Mouse (Mus musculus): ENCODE results near the gene Hspb2.
A peak's percentile ranks its signal among the peaks of the same experiment; 100 is the strongest.

Hspb2 gene

GRCm38 (mm10) chr9:50752054-50752602 lies at the start of gene Hspb2:
Hspb2 (minus strand) TSS chr9:50752354.
- no peak for DNase-seq (ENCODE audit: low read depth, low spot score)

GRCm38 (mm10) chr9:50800985-50801384 lies 48.8 kb upstream of the Hspb2 start:
- DNase-seq (ENCODE audit: low read depth, low spot score) = peak; percentile 10

DNA sequence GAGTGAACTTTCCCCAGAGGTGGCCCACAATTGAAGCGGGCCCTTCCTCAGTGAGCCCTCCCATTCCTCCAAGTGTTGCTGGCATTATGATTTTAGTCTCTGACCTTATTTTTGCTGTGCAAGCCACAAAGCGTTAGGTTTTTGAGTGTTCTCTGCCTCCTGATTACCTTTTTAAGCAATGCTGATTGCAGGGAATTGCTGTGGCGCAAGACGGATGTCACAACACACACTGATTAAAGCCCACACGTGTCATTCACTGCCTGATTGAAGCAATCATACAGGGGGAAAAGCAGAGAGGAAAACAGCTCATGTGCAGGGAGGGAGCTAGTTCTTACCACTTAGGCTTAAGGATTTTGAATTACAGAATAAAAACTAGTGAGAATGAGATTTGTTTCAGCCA lies 46.2 kb upstream of the Hspb2 start:
- no peak for DNase-seq (ENCODE audit: low read depth, low spot score)

DNA sequence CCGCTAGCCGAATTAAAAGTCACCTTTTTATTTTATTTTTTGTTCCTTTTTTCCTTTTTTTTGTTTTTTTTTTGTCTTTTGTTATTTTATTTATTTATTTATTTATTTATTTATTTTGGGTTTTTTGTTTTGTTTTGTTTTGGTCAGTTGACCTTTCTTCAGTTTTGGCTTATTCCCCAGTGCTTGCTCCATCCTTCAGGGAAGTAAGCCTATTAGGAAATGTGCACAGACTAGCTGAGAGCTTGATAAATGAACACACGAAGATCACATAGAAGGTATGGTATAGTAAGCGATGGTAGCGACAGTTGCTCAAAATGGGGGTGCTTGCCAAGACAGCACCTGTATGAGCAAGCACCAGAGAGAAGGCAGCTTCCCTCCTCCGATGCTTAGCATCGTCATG lies 45.5 kb upstream of the Hspb2 start:
- DNase-seq (ENCODE audit: low read depth, low spot score) = no peak

DNA sequence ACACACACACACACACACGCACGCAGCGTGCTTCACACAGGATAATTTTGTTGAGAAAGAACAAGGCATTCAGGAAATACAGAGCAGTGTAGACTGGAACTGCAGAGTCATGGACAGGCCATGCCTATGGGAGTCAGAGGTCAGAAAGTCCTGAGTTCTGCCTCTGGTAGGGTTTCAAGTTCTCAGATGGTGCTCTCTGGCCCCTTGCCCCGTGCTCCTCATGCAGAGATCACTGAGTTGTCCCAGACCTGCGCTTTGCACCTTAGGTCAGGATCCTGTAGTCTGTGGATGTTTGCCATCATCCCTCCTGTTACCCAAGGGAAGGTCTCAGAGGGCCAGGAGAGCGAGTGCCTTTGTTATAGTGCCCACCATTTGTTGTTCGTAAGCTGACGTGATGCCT lies 44.6 kb upstream of the Hspb2 start:
- DNase-seq (ENCODE audit: low read depth, low spot score) = no peak

GRCm38 (mm10) chr9:50795266-50795665 lies 43.1 kb upstream of the Hspb2 start:
- no peak for DNase-seq (ENCODE audit: low read depth, low spot score)

DNA sequence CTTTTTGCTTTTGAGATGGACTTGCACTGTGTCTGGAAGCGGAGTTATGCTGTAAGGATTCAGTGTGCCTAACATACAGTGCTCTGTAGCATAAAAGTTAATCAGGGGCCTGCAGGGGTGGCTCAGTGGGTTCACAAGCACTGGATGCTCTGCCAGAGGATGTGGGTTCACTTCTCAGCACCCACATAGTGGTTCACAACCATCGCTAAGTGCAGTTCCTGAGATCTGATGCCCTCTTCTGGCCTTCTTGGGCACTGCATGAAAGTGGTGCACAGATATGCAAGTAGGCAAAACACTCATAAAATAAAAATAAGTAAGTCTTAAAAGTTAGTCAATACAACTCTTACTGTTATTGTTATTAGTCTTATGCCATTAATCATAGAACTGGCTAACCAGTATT lies 30.0 kb upstream of the Hspb2 start:
- DNase-seq (ENCODE audit: low read depth, low spot score) = no peak

DNA sequence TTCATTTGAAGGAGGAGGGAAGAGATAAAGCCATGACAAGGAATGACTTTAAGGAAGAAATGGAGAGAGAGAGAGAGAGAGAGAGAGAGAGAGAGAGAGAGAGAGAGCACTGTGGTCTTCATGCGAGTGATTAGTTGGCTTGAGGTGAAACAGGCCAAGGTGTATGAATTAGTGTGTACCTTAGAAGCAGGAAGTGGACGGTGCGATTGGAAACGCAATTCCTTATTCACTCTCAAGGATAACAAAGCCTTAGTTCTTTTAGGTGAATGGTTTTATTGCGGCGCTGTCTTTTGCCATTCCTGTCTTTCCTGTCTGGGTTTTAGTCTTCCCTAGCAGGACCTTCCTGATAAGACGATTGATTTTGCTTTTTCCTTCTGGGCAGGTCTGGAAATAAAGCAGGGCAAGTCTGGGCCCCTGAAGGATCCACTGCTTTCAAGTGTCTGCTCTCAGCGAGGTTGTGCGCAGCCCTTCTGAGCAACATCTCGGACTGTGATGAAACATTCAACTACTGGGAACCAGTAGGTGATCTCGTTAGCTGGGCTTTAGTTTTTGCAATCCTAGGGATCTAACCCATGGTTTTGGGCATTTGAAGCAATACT lies 24.1 kb upstream of the Hspb2 start:
- no peak for DNase-seq (ENCODE audit: low read depth, low spot score)

DNA sequence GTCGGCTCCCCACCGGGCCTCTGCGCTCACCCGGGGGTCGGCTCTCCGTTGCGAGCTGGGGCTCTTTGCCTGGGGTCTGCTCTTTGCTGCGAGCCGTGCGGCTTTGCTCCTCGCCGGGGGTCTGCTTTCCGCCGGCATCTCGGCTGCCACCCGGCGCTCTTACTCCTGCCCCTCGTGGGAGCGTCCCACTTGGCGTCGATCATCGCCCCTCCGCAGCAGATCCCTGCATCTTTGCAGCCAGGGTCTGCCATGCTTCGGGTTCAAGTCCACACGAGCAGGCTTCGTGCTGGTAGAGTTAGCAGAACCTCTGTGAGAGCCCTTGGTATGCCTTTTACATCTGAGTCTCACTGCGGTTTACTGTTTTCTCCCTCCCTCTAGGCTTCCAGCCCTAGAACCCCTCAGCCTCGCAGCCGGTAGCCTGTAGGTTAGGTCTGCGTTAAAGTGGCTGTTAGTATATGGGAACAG lies 23.5 kb upstream of the Hspb2 start:
- DNase-seq (ENCODE audit: low read depth, low spot score) = no peak

DNA sequence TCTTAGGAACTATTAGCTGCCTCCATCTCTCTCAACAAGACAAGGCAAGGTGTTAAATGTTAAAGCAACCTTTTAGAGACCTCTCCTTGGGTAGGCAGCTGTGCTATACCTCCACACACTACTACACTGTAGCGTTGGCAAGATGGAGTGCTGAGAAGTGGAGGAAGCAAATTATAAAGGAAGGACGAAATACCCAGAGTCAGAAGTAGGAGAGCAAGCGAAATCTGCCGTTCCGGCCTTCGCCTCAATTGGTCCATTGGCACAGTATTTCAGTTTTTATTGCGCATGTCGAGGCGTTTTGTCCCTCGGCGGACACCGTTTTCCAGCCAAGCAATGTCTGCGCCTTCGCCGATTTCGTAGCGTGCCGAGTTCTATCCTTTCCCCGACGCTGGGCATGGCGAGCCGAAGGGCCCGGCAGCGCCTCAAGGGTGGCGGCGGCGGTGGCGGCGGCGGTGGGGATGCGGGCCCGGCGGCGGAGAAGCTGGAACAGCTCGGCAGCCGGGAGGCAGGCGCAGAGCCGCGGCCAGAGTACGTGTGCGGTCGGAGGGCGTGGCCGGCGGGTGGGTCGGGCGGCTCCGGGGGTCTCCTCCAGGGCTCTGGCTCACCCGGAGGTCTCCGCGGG lies 22.9 kb upstream of the Hspb2 start, which contains the start of the genes Alg9 and 1110032A03Rik:
TSS of gene Alg9 (plus strand) at position 29 of the 622 bp plus-strand sequence.
TSS of gene 1110032A03Rik (minus strand) at position 530 of the 622 bp plus-strand sequence.
- DNase-seq (ENCODE audit: low read depth, low spot score) = peak; percentile 87

DNA sequence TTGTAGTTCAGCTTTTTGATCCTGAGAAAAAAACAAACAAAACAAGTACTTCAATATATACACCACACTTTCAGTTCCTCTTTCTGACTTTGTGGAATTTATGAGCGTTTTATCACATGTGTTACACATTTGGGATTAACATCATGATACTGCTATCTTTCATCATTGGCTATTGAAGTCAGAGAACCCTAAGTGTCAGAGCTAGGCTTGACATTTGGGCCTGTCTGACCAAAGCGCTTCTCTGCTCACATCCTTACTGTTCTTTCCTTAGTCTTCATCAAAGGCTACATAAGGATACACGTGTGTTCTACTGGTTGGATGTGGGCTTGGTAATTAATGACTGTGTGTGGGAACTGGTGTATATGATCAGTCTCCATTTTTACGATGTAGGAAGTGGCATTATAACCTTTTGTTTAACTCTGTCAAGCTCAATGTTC lies 21.9 kb upstream of the Hspb2 start:
- no peak for DNase-seq (ENCODE audit: low read depth, low spot score)

DNA sequence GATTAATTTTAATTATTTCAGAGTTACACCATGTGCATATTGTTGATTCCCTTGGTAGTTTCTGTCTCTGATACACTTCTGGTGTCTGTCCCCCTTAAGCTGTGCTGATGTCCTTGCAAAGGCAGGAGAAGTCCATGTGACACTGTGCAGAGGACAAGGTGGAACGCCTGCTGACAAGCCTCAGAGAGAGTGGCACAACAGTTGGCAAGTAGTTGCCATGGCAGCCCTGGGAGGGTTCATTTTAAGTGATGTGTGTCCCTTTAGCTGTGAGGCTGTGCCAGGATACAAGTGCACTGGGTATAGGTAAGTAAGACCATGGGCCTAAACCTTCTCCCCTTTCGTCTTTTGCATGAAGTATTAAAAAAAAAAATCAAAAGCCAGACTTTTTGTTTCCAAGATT lies 17.9 kb upstream of the Hspb2 start:
- DNase-seq (ENCODE audit: low read depth, low spot score) = no peak

DNA sequence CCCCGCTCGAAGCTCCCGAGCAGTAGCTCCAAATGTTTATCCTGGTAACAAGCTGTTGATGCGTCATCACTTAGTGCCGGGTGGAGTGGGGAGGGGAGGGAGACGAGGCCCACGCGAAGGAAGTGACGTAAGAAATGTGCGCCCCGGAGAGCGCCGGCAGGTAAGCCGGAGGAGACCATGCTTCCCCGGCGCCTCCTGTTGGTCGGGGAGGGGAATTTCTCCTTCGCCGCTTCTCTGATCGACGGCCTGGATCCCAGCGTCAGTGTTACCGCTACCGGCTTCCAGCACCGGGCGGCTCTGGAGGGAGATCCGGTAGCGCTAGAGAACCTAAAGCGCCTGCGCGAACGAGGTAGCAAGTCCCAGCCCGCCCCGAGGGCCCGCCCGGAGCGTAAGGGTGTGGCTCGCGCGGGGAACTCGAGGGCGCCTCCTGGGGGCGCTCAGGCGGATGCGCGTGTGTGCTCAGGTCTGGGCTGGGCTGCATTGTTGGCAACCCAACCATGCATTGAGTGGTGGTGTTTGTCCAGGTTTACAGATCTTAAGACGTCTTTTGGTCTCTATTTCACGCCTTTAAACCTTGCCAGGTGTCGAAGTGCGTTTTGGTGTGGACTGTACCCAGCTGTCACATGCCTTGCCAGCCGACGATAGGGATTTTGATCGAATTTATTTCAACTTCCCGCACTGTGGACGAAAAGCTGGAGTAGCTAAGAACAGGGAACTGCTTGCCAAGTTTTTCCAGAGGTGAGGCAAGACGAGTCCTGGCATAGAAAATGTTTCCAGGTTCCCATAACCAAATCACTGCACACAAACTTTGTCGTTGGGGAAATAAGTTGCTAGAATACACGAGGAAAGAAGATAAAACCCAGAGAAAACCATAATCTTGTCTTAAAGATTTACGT lies 16.2 kb upstream of the Hspb2 start, which contains the start of gene Fdxacb1:
TSS of gene Fdxacb1 (plus strand) at position 130 of the 896 bp plus-strand sequence.
- DNase-seq (ENCODE audit: low read depth, low spot score) = peak; percentile 99

DNA sequence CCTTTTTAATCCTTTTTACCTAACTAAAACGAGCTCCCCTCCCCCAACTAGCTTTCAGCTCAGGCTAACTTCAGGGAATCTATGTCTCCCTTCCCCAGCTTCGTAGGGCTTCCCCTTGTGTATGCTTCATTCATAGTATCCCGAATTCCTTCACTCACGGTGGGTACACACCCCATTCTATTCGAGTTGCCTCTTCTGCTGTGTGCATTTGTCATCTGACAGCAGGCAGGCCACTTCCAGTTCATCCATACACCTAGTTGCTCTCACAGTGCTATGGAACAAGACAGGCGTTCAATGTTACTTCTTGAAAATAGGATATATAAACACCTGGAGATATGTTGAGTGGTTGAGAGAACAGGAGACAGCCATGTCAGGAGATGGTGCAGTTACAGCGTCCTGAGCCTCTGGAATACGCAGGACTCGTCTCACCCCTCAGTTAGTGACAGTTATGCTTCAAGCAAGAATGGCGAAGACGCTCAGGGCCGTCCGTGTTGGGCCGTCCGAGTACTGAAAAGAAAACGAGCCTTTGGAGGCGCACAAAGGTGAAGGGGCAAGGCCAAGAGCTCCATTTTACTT lies 15.5 kb upstream of the Hspb2 start:
- peak; percentile 35 for DNase-seq (ENCODE audit: low read depth, low spot score)

- no peak for DNase-seq (ENCODE audit: low read depth, low spot score)
These were observed 11.2 kb upstream of the Hspb2 start for GRCm38 (mm10) chr9:50763331-50763730.

DNA sequence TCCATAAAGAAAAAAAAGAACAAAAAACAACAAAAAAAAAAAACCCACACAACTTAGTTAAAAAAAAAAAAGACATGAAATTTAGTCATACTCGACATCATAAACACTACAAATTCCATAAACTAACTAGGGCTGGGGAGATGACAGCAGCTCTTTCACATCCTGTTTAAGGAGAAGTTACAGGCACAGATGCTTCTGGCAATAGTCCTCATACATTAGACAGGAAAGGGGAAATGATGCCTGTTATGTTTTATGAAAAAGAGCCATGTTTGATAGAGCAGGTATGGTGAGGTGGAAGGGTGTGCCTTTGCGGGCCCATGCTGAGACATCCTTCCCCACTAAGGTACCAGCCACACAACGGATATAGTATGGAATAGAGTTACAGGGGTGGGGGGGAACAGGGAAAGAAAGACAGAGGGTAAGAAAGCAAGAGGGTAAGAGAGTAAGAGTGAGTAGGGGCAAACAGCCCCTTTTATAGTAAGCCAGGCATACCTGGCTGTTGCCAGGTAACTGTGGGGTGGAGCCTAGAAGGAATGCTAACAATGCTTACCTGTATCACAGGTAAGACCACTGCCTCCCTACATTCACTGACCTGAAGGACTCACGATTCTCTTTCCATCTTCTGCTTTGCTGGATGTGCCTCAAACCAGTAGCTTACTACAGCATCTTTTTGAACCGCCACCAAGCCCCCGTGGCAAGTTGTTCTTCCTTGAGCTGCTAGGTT lies 9.5 kb upstream of the Hspb2 start:
- no peak for DNase-seq (ENCODE audit: low read depth, low spot score)

DNA sequence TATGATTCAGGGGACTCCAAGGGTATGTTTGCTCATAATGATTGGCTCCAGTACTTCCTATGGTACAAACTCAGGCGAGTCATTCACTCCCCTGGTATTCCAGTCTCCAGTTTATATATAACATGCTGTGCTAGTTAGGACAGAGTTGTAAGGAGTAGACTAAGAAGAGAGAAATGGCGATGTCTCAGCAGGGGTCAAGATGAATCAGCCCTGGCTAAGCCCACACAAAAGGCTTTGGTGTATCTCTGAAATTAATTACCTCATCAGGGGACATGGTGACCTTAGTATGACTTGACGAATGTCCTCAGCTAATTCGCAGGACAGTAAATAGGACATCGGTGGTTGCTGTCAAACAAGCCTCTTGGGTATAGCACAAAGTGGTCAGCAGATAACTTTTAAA lies 4.6 kb upstream of the Hspb2 start:
- no peak for DNase-seq (ENCODE audit: low read depth, low spot score)

- DNase-seq (ENCODE audit: low read depth, low spot score) = peak; percentile 57
These were observed 1.8 kb upstream of the Hspb2 start for GRCm38 (mm10) chr9:50753947-50754346.

- DNase-seq (ENCODE audit: low read depth, low spot score) = peak; percentile 79
These were observed 846 bp upstream of the Hspb2 start for GRCm38 (mm10) chr9:50752784-50753615.

- no peak for DNase-seq (ENCODE audit: low read depth, low spot score)
These were observed 831 bp downstream of the Hspb2 start, which contains the start of gene Cryab for GRCm38 (mm10) chr9:50751323-50751722. Cryab (plus strand) TSS chr9:50751325.

Data from telencephalon, adult 2 months (tissue).